ENCODE assay signal across 23 mouse cellular contexts in genomic region chr9:60396096-60396495, GRCm38 (mm10).
"Had no signal": no experiment of that assay in that cellular context is flagged by ENCODE, and none has a peak within 500 bp of the region (broad histone marks: within the 10 kb centered on the region; RNA-seq: fewer than 3 reads in every experiment).

No protein-coding gene starts in this region.

- H3K4me3 ChIP-seq: limb, embryonic 13.5 days; liver, embryonic 12.5 days; liver, embryonic 15.5 days; lung, embryonic 15.5 days; megakaryocyte, embryonic 14.5 days; midbrain, embryonic 15.5 days; neural tube, embryonic 12.5 days had no signal

- DNase-seq: kidney, postnatal 4 days; left cerebral cortex, postnatal 4 days; lung, adult 18-20 months; lung, postnatal 10 days; lung, postnatal 36 days; right cerebral cortex, adult 18-20 months; right cerebral cortex, postnatal 14 days; right cerebral cortex, postnatal 4 days; thymus, adult 2 months; thymus, postnatal 14 days; thymus, postnatal 4 days had no signal

- H3K27ac ChIP-seq: liver, embryonic 12.5 days; liver, embryonic 15.5 days; lung, embryonic 15.5 days; midbrain, embryonic 15.5 days; neural tube, embryonic 12.5 days; stomach, postnatal 0 days had no signal

- H3K4me1 ChIP-seq: megakaryocyte, embryonic 14.5 days; midbrain, embryonic 15.5 days had no signal

- H3K9me3 ChIP-seq: limb, embryonic 13.5 days; liver, embryonic 12.5 days; liver, embryonic 15.5 days; lung, embryonic 15.5 days; megakaryocyte, embryonic 14.5 days; midbrain, embryonic 15.5 days; neural tube, embryonic 12.5 days had no signal

- H3K4me2 ChIP-seq: limb, embryonic 13.5 days; liver, embryonic 12.5 days; liver, embryonic 15.5 days; lung, embryonic 15.5 days; midbrain, embryonic 11.5 days; midbrain, embryonic 15.5 days; neural tube, embryonic 12.5 days had no signal

- ATAC-seq: hindbrain, embryonic 16.5 days; inflammation-experienced regulatory T-cells, adult 6 months; intestine, embryonic 16.5 days; liver, embryonic 12.5 days; midbrain, embryonic 15.5 days had no signal

- H3K36me3 ChIP-seq: limb, embryonic 13.5 days; liver, embryonic 12.5 days; liver, embryonic 15.5 days; lung, embryonic 15.5 days; midbrain, embryonic 15.5 days; neural tube, embryonic 12.5 days had no signal

- H3K9ac ChIP-seq: limb, embryonic 13.5 days; liver, embryonic 12.5 days; liver, embryonic 15.5 days; lung, embryonic 15.5 days; midbrain, embryonic 15.5 days; neural tube, embryonic 12.5 days had no signal

- H3K27me3 ChIP-seq: liver, embryonic 12.5 days; liver, embryonic 15.5 days; lung, embryonic 15.5 days; midbrain, embryonic 15.5 days; neural tube, embryonic 12.5 days had no signal
